Mouse (Mus musculus) MEL (cell line): Measurements from ENCODE around the gene Msi2.

Experiments
- CTCF ChIP-seq, 3 experiments: IDR thresholded peaks in 2 of 3; conservative IDR thresholded peaks in 1 of 3; 2 replicates each; pipeline ENCODE4 v1.5.1; 2011 to 2012; ENCODE audit warnings: low read length in 3 of 3, low read depth in 2 of 3, mild to moderate bottlenecking in 2 of 3, improper control_type of control experiment in 1 of 3, inconsistent platforms in 1 of 3, mixed read lengths in 1 of 3, moderate library complexity in 1 of 3; ENCODE audit not compliant: control insufficient read depth in 1 of 3, insufficient read depth in 1 of 3, poor library complexity in 1 of 3, severe bottlenecking in 1 of 3
- POLR2A ChIP-seq, 2 experiments: IDR thresholded peaks; 2 replicates each; pipeline ENCODE4 v1.6.1; 2011 to 2012; ENCODE audit warnings: low read length in 2 of 2, mild to moderate bottlenecking in 2 of 2, control low read depth in 1 of 2, improper control_type of control experiment in 1 of 2, low read depth in 1 of 2, moderate library complexity in 1 of 2; ENCODE audit not compliant: control insufficient read depth in 1 of 2, insufficient read depth in 1 of 2, poor library complexity in 1 of 2
- POLR2AphosphoS5 ChIP-seq: IDR thresholded peaks from 2 replicates; pipeline ENCODE4 v1.6.1; 2012; ENCODE audit warnings: low read depth, borderline replicate concordance, mild to moderate bottlenecking, inconsistent platforms, low read length, moderate library complexity, mixed read lengths
- RCOR1 ChIP-seq: IDR thresholded peaks from 2 replicates; pipeline ENCODE4 v1.6.1; 2012; ENCODE audit warnings: low read depth, mild to moderate bottlenecking, inconsistent platforms, low read length, improper control_type of control experiment

GRCm38 (mm10) chr11:88549529-88549900 lies 168.8 kb downstream of the Msi2 start:
- TF ChIP-seq POLR2A (IDR thresholded peaks at IDR 0.05; ENCODE audit: control insufficient read depth in 1 of 2, insufficient read depth in 1 of 2, low read depth in 1 of 2, low read length in 2 of 2, poor library complexity in 1 of 2), result no peak
- no peak; a peak in 1 of 6 replicates for TF ChIP-seq CTCF (IDR thresholded peaks at IDR 0.05 in 2 of 3, conservative IDR thresholded peaks at IDR 0.05 in 1 of 3; ENCODE audit: control insufficient read depth in 1 of 3, insufficient read depth in 1 of 3, low read depth in 2 of 3, low read length in 3 of 3, poor library complexity in 1 of 3, severe bottlenecking in 1 of 3)
- no peak for TF ChIP-seq RCOR1
- TF ChIP-seq POLR2AphosphoS5, result no peak
